Mouse (Mus musculus): Measurements from ENCODE around the gene Abhd8. TPM values are rescaled to one million over a fixed set of nuclear protein-coding genes. Genes with fewer than 3 reads are reported as not detected.

Gene Abhd8
- 100 to 1,000 TPM; 299 to 324 TPM for total RNA-seq (2021)

- intact Hi-C loops (cut with DNase I), result loop anchor here (2.0 to 5.0 kb wide), 3 partner anchors 79 to 566 kb away; partner anchors contain the start of genes Mvb12a, Nr2f6 and Rpl18a
- peak; percentile 99 for DNase-seq (ENCODE audit: low spot score in 2 of 2)
These were observed at the start of gene Abhd8 for GRCm38 (mm10) chr8:71463188-71464033. Gene Abhd8, minus strand, starts transcription at chr8:71463655.

GRCm38 (mm10) chr8:71511644-71512043 is 48.2 kb upstream of the Abhd8 start, which contains the start of gene Plvap:
Gene Plvap, minus strand, starts transcription at chr8:71511752.
- intact Hi-C loops (cut with DNase I), result no loop called here
- DNase-seq (ENCODE audit: low spot score in 2 of 2), result no peak

GRCm38 (mm10) chr8:71509316-71509715 is 45.9 kb upstream of the Abhd8 start:
- intact Hi-C loops (cut with DNase I), result no loop called here
- DNase-seq (ENCODE audit: low spot score in 2 of 2), result no peak

- intact Hi-C loops (cut with DNase I), result no loop called here
- DNase-seq (ENCODE audit: low spot score in 2 of 2), result peak; percentile 88 to 89
These were observed 44.2 kb upstream of the Abhd8 start for GRCm38 (mm10) chr8:71507589-71508104.

- intact Hi-C loops (cut with DNase I), result no loop called here
These were observed 42.5 kb upstream of the Abhd8 start for GRCm38 (mm10) chr8:71505979-71506378.

GRCm38 (mm10) chr8:71505326-71505725 is 41.9 kb upstream of the Abhd8 start:
- intact Hi-C loops (cut with DNase I), result no loop called here
- no peak for DNase-seq (ENCODE audit: low spot score in 2 of 2)

More at GRCm38 (mm10) chr8:71505979-71506378, 42.5 kb upstream of the Abhd8 start:
- no peak for DNase-seq (ENCODE audit: low spot score in 2 of 2)

- intact Hi-C loops (cut with DNase I), result no loop called here
- no peak for DNase-seq (ENCODE audit: low spot score in 2 of 2)
These were observed 40.9 kb upstream of the Abhd8 start for GRCm38 (mm10) chr8:71504349-71504748.

GRCm38 (mm10) chr8:71498816-71499690 is 35.6 kb upstream of the Abhd8 start:
- intact Hi-C loops (cut with DNase I), result no loop called here
- no peak for DNase-seq (ENCODE audit: low spot score in 2 of 2)

GRCm38 (mm10) chr8:71497881-71498501 is 34.5 kb upstream of the Abhd8 start:
- DNase-seq (ENCODE audit: low spot score in 2 of 2), result no peak
- intact Hi-C loops (cut with DNase I), result no loop called here

- intact Hi-C loops (cut with DNase I), result no loop called here
- DNase-seq (ENCODE audit: low spot score in 2 of 2), result no peak
These were observed 33.7 kb upstream of the Abhd8 start for GRCm38 (mm10) chr8:71497077-71497645.

- no peak for DNase-seq (ENCODE audit: low spot score in 2 of 2)
- intact Hi-C loops (cut with DNase I), result loop anchor here (1.0 kb wide), 1 partner anchor 25 kb away; no protein-coding TSS in a partner anchor
These were observed 33.0 kb upstream of the Abhd8 start for GRCm38 (mm10) chr8:71496481-71496880.

GRCm38 (mm10) chr8:71495811-71496210 is 32.4 kb upstream of the Abhd8 start:
- DNase-seq (ENCODE audit: low spot score in 2 of 2), result no peak
- intact Hi-C loops (cut with DNase I), result loop anchor here (1.0 kb wide), 1 partner anchor 25 kb away; no protein-coding TSS in a partner anchor

- peak; percentile 75 to 81 for DNase-seq (ENCODE audit: low spot score in 2 of 2)
- intact Hi-C loops (cut with DNase I), result no loop called here
These were observed 31.6 kb upstream of the Abhd8 start for GRCm38 (mm10) chr8:71495039-71495438.

- DNase-seq (ENCODE audit: low spot score in 2 of 2), result peak; percentile 85 to 96
- intact Hi-C loops (cut with DNase I), result loop anchor here (2.0 kb wide), 1 partner anchor 14 kb away; no protein-coding TSS in a partner anchor
These were observed 25.0 kb upstream of the Abhd8 start for GRCm38 (mm10) chr8:71488454-71488853.

GRCm38 (mm10) chr8:71487691-71488445 is 24.4 kb upstream of the Abhd8 start, which contains the start of gene Gtpbp3:
Gene Gtpbp3, plus strand, starts transcription at chr8:71488103.
- peak; percentile 85 to 86 for DNase-seq (ENCODE audit: low spot score in 2 of 2)
- intact Hi-C loops (cut with DNase I), result loop anchor here (2.0 kb wide), 1 partner anchor 13 kb away; no protein-coding TSS in a partner anchor

- intact Hi-C loops (cut with DNase I), result no loop called here
- no peak for DNase-seq (ENCODE audit: low spot score in 2 of 2)
These were observed 22.7 kb upstream of the Abhd8 start for GRCm38 (mm10) chr8:71486136-71486529.

- peak; percentile 89 to 93 for DNase-seq (ENCODE audit: low spot score in 2 of 2)
- intact Hi-C loops (cut with DNase I), result loop anchor here (1.0 kb wide), 1 partner anchor 8 kb away; no protein-coding TSS in a partner anchor
These were observed 22.0 kb upstream of the Abhd8 start, which contains the start of gene Ano8 for GRCm38 (mm10) chr8:71485142-71486135. Gene Ano8, minus strand, starts transcription at chr8:71485963.

All from left cerebral cortex, postnatal 25 days (tissue).